Mouse (Mus musculus): ENCODE data around the gene Caly.

DNA sequence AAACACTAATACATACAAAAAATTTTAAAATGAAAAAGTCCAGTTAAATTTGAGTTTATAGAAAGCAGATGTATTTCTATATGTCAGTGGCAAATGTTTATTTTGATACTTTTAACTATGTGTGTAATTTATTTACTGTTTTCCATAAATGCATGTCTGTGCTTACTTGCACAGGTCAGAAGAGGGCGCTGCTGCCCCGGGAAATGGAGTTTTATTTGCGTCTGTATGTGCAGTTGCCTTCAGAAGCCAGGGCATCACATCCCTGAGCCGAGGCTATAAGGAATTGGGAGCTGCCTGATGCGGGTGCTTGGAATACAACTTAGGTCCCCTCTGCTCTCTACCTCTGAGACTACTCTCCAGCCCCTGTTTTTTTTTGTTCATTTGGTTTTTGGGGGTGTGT lies 3.6 kb downstream of the Caly start:
- TF ChIP-seq CTCF (IDR thresholded peaks at IDR 0.05; ENCODE audit: control insufficient read depth, insufficient read depth, insufficient replicate concordance, low read depth, low read length) (peak; percentile 51; the same call in 1 of the 2 replicates), POLR2A (IDR thresholded peaks at IDR 0.05; ENCODE audit: control insufficient read depth, low read depth, low read length) (no peak)
